Mouse (Mus musculus): ENCODE measurements at regions not wholly inside any gene's neighbourhood (a gene's known extent, or its start where the extent isn't known, plus 50 kb on each side); places are given as distances from the start of the nearest gene placed in this dataset.
A peak's percentile ranks its signal among the peaks of the same experiment; 100 is the strongest.

DNA sequence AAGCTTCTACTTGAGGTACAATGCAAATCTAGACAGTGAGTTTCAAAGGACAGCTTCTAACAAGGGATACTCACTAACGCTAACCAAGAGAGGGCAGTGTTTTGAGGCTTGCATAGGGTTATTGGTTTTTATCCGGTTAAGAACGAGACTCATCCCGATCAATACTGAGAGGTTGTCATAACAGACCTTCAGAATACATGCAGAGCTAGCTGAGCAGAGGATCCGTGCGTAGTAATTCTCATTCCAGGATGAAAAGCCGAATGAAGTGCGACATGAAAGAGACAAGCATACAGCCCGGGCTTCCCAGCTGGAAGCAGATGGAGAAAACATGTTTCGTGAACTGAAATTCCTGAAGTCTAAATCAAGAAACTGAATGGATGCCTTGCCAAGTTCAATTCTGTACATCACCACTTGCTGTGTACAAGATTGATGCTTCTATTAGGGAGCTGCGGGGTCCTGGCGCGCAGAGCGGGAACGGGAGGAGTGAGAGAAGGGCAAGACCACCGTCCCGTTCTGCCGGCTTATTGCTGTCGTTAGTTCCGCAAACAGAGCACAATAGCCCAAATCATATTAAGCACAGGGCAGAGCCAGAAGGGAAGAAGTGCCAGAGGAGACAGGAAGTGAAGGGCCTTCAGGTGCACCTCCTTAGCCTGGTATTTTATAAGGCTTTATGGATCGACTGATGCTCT lies 65.4 kb upstream of the Tes start:
- no peak for DNase-seq (ENCODE audit: low spot score)

GRCm38 (mm10) chr6:16995495-16995936 lies 69.4 kb upstream of the Tes start:
- peak; percentile 64 for DNase-seq (ENCODE audit: low spot score)

- peak; percentile 80 for DNase-seq (ENCODE audit: low spot score)
Measured at GRCm38 (mm10) chr6:16994711-16995110, 70.2 kb upstream of the Tes start.

DNA sequence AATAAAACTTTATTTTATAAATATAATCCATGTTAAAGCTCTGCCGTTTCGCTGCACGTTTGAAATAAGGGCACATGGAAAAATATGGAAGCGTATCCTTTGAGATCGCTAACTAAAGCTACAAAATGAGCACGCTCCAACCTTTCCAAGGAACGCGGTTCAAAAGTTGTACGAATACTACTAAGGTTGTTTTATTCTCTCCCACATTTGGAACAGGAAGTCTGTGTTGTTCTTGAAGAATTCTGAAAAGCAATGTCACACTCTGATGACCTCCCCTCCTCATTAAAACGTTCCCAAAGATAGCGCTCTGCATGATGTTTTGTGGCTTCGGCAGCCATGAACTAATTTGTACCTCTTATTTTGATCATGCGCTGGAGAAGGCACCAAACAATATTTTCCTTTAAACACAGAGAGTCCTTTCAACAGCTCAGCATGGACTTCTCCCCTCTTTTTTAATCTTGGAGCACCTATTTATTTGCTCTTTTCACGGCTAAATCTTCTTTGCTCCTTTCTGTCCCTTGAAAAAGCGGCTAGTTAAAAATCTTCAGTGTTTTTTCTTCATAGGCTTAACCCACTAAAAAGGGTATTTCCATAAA lies 72.9 kb upstream of the Tes start:
- DNase-seq (ENCODE audit: low spot score), result no peak

GRCm38 (mm10) chr6:16978206-16978505 lies 79.9 kb upstream of the Tfec start:
- DNase-seq (ENCODE audit: low spot score), result peak; percentile 83

DNA sequence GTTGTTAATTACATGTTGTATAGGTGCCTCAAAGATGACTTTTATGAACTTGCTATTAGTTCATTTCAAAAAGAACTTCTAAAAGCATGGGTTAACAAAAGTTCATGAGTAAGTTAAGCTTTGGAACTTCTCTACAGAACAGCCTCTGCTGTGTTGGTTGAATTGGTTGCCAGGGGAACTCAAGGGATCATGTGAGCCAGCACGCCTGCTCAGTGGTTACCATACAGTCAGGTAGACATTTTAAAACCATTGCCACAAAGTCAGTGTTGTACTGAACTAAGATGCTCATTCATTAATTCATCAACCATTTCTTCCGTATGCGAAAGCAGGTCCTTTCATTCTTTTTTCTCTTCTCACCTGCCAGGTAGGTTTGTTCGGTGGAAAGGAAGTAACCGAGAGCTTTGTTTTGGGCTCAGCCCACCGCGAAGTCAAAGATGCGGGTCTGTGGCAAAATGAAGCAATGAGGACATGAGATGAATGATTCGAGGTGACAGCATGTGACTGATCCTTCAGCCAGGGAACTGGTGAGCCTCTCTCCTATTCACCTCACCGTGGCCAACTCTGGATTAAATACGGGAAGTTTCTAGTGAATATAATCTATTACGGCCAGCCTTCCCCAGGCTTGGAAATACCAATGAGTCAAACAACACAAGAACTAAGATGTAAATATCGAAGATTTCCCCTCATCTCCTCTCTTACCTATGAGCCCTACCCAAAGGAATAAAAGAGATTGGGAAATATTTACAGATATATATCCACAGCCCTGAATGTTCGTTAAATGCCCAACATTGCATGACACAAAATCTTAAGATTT lies 79.4 kb upstream of the Tfec start:
- DNase-seq (ENCODE audit: low spot score), result peak; percentile 11

- no peak for DNase-seq (ENCODE audit: low spot score)
Measured at GRCm38 (mm10) chr6:16965658-16966057, 67.4 kb upstream of the Tfec start.

GRCm38 (mm10) chr6:16964362-16964761 lies 66.1 kb upstream of the Tfec start:
- no peak for DNase-seq (ENCODE audit: low spot score)

- DNase-seq (ENCODE audit: low spot score), result no peak
Measured at GRCm38 (mm10) chr6:16963958-16964357, 65.7 kb upstream of the Tfec start.

DNA sequence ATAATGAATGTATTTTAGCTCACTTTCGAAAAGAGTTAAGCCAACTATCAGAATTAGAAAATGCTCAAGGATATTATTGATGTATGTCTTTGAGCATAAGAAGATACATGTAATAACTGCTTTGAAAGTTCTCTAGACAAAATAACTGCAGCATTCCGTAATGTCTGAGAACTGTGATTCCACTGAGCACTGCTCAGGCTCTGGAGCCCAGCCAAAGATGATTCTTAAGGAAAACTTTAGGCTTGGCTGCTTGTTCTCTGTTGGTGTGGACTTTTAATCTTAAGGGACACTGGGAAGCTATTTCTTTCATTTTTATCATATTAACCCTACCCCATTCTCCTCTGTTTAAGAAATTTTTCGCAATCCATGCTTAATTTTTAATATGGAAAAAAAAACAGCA lies 59.9 kb upstream of the Tfec start:
- DNase-seq (ENCODE audit: low spot score), result no peak

DNA sequence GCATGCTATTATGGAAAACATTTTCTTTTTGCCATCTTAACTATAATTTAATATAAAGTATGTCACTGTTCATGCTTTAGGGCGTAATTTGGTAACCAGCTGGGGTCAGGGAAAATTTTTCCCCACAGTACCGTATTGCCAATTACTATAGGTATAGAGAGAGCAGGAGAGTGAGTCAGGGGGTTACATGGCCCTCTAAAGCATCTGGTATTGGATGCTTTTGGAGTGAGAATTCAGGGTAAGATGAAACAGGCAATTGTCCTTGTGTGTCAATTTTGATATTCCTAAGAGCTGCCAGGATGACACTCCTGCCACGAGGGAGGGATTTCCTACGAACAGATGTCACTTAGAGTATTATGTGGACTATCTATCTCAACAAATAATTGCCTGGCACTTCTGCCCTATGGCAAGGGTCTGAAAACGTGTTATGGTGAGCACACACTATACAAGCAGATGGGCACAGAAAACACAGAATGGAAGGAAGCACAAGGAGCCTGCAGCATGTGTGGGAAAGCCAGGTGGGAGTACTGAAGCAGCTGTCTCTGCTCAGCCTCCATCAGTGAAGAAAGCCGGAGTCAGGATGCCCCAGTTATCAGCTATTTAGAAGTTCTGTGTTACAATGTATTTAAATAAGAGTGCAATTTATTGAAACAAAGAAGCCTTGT lies 58.7 kb upstream of the Tfec start:
- peak; percentile 9 for DNase-seq (ENCODE audit: low spot score)
